Mouse (Mus musculus) layer of hippocampus, adult 11-12 months (tissue): ENCODE measurements around the gene Zbtb38.

Source experiments
- DNase-seq: peaks from one replicate; pipeline ENCODE4 v3.0.0; 2022; ENCODE audit warnings: low spot score

Gene Zbtb38

DNA sequence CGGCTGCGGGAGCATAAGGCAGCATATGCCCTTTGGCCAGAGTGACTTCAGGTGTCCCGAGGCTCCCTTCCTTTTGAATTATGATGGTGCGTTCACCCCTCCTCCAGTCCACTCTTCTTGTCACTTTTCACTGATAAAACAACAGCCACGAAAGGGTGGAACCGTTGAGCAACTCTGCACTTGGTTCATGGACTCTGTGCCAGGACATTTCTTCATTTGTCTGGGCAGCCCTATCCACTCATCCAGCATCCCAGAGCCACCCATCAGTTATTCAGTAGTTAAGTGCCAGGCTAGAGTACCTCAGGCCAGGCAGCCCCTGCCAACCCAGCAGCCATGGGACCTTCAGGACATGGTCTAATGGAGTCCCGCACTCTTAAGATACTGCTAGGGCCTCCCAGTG lies 114.1 kb downstream of the Zbtb38 start:
- DNase-seq: no peak

DNA sequence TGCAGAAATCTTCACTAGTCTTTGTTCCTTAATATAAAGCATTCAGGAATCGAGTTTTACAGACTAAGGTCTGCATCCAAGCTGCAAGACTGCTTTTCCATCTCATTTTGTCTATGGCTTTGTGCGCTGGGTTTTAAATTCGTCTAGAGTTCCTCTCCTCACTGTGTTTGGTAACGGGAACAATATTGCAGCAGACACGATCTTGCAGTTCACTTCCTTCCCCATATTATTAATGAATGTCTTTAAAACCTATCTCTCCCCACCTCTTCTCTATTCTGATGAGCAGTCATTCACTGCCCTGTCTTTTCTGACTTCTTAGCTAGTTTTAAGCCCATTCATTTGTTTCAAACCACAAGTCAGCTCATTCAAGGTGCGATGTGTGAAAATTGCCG lies 115.5 kb downstream of the Zbtb38 start:
- DNase-seq: no peak

DNA sequence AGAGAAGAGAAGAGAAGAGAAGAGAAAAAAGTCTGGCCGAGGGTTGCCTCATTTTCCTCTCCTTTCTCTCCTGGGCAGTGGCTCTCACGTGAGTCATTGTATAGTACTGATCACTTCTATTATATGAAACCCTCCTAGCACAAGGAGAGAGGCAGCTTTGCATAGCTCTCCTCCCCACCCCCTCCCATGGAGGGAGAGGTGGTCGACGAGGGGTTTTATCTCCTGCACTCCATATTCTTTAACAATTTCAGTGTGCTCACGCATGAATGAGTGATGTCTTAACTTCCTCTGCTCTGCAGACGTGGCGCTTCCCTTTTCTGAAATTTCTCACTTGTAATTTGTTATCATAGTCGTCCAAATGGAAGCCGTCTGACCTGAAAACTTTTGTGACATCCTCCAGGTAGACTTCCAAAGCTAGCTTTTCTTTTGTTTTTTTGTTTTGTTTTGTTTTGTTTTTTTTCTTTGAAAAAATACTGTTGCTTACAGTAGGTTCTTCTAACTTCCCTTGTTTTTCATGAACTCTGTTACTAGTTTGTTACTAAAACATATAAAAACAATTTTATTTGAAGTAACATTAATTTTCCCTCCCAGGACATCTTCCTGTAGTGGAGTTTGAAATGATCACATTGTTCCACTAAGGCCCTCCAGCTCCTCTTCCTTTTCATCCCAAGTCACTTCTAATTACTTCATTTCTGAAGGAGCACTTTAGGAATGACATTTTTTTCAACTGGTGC lies 116.0 kb downstream of the Zbtb38 start:
- DNase-seq: no peak

DNA sequence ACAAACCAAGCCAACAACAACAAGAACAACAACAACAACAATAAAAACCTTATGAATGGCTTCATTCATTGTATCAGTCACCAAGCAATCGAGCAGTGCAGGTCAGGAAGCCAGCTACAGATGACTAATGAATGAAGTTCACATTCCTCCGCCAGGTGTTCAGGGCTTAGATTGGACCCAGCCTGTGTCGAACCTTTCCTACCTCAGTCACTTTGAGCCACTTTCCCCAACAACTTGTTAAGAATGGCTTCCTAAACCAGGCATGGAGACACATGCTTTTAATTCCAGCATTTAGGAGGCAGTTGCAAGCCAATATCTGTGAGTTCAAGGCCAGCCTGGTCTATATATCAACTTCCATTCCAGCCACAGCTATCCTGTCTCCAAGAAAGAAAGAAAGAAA lies 116.7 kb downstream of the Zbtb38 start:
- no peak for DNase-seq

DNA sequence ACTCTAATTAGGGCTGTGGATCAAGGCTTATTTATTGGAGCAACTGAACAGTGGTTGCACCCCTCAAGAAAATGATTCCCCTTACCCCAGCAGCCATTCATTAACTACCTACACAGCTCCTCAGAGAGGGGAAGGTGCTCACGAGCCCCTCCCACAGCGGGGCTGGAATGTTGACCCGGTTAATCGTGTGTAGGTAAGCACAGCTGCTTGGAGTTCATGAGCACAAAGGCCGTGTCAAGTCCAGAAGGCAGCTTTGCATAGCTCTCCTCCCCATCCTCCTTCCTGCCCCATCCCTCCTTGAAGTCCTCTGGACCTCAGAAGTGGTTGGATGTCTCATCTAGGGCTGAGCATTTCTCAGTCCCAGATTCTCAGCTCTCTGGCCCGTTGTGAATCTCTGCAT lies 117.5 kb downstream of the Zbtb38 start:
- DNase-seq: no peak

DNA sequence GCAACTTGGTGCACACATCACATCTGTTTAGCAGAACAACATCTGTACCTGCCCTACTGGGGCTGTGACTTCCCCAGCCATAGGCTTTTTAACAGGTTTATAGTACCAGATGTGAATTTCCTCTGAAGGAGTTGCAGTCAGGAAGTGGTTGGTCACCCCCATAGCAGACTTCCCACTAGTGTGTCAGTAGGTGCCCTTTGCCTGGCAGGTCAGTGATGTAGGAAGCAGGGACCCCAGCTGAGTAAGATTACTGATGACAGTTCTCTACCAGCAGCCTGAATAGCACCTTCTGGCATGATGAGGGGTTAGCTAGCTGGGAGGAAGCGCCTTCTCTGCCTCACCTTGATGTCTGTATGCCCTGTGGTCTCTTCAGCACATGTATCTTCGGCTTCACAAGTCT lies 118.9 kb downstream of the Zbtb38 start:
- no peak for DNase-seq
